Mouse (Mus musculus) brown adipose tissue, adult 24 weeks (tissue): ENCODE results near the gene Cadm1. TPM values are rescaled to one million over a fixed set of nuclear protein-coding genes. Genes with fewer than 3 reads are reported as not detected.

Source experiments
- H3K27ac ChIP-seq: fragments of 200-500 bp; replicated peaks from 2 replicates; pipeline ENCODE4 v1.5.1; 2012; ENCODE audit warnings: low read depth, mild to moderate bottlenecking, low read length
- H3K4me1 ChIP-seq: fragments of 200-500 bp; 2 replicates; pipeline ENCODE4 v1.6.1; 2012; ENCODE audit warnings: low read length, mixed read lengths; ENCODE audit not compliant: control insufficient read depth, insufficient read depth, insufficient read length
- H3K4me3 ChIP-seq: fragments of 200-500 bp; 2 replicates; pipeline ENCODE4 v1.5.1; 2012; ENCODE audit warnings: low read depth, mild to moderate bottlenecking, low read length, moderate library complexity; ENCODE audit not compliant: insufficient read depth
- polyA plus RNA-seq: library from polyadenylated mRNA; stranded (reverse); fragments of >200 nt; gene quantifications from 2 replicates; pipeline ENCODE4 v1.2.4, GENCODE M21; 2012; ENCODE audit not compliant: missing spikeins, insufficient read depth, insufficient read length

Cadm1 gene
- polyA plus RNA-seq, 1 experiment = 2.1 TPM

DNA sequence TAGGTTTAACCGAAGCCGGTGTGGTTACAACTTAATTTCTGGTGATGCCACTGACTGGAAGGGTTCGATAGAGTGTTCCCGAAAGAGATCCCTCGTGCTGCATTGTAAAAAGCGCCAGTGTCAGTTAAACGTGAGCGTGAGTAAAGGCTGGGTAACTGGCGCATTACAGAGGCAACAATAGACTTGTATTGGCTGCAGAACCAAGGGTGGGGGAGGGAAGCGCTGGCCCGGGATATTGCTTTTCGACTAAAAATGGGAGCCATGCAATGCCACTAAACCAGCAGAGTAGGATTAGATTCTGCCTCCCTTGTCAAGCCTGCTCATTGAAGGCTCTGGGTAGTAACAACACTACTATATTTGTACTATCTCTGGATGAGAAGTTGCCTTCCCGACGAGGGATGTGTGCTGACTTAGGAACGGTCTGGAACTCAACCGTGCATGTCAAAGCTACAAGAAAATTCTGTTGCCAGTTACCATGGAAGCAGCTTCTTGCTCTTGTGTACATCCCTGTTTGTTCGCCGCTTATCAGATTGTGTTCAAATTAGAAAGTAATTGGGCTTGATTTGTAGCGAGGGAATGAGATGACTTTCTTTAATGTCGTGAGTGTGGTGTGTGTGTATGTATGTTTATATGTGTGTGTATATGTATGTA is 2.4 kb downstream of the Cadm1 start:
- Histone ChIP-seq H3K27ac (no peak overlapping the region), H3K4me3 (no peak overlapping the region; the same call in 1 of the 2 replicates), H3K4me1 (no peaks in the 10 kb centered on the region; the same call in 1 of the 2 replicates)

DNA sequence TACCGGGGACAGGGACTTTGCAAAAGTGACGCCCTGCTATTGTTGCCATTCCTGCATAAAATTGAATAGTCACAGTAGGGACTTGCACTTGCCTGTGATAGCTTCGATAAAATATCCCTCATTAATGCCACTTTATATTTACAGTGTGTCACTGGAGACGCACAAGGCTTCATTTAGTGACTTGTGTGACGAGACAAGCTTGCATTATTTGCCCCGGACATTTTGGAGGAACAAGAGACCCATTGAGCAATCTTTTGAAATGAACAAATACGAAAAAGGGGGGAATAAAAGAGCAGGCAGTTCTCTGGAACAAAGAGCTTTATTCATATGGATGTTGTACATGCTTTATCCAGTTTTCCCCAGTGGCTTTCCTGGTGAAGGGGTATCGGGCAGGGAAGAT is 3.5 kb downstream of the Cadm1 start:
- H3K4me1 ChIP-seq = no peaks in the 10 kb centered on the region; the same call in 1 of the 2 replicates
- no peak overlapping the region for H3K27ac ChIP-seq
- no peak overlapping the region for H3K4me3 ChIP-seq

DNA sequence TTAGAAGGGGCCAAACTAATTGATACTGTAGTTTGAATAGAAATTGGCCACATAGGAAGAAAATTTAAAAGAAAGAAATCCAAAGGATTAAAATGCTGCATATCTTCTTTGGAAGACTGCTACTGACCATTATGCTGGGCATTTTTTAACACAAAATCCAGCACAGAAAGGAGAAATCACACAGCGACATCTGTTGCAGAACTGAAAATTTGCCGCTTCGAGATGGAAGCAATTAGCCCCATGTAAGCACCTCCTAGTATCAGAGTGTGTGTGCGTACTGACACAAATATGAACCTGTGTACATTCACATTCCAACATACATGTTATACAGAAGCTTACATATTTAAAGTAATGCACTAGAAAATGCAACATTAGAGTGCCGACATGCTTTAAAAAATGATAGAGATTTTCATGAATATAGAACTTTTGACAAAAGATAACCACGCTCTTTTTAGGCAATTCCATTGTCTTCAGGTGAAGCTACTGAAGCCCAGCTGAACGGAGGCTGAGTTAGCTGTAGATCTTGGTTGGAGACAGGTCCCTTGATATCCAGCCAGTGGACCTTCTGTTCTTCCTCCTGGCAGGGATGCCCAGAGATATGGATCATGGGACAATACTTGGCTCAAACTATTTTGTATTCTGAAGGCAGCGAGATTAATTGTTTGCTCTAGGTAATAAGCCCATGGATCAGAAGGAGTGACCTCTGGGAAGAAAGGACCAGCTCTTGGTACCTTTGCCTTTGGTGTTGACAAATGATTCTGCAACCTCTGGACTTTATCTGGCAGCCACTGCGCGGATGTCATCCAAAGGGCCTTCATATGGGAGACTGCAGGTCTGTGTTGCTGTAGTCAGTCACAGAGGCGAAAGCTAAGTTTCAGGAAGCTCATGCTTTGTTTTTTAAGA is 4.9 kb downstream of the Cadm1 start:
- no peak overlapping the region for H3K27ac ChIP-seq
- no peaks in the 10 kb centered on the region; the same call in 1 of the 2 replicates for H3K4me1 ChIP-seq
- H3K4me3 ChIP-seq = no peak overlapping the region

DNA sequence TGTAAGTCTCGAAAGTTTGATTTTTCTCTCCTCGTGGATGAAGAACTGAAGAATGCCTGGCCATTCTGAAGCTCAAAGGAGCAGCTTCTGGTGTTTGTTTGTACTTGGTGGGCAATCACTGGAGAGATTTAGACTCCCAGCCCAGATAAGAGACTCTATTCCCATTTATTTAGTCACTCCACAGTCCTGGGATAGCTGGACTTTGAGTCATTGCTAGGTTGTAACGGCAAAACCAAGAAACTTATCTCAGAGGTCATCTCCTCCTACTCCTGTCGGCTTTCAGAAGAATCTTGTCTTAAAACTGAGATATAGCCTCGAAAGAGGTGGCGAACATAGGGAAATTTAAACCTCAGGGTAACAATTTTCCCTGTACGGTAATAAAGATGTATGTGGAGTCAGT is 15.3 kb downstream of the Cadm1 start:
- Histone ChIP-seq H3K4me1 (no peaks in the 10 kb centered on the region), H3K4me3 (no peak overlapping the region), H3K27ac (no peak overlapping the region)

DNA sequence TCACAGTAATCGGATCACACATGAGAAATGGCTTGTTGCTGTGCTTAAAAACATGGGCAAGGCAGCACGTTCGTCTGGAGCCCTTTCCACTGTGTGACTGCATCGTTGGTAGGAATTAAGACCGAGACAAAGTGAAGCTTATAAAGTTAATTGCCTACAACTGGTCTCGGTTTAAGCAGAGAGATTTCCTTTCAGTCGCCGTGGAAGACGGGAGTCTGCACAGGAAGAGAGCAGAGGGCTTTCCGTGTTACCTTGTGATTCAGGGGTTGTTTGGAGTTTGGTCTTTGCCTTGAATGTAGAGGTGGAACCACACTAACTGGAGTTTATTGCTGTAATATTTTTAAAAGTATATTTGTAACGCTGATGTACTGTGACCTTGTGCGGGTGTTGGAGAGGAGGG is 15.7 kb downstream of the Cadm1 start:
- H3K4me3 ChIP-seq = no peak overlapping the region
- no peak overlapping the region for H3K27ac ChIP-seq
- H3K4me1 ChIP-seq = no peaks in the 10 kb centered on the region

DNA sequence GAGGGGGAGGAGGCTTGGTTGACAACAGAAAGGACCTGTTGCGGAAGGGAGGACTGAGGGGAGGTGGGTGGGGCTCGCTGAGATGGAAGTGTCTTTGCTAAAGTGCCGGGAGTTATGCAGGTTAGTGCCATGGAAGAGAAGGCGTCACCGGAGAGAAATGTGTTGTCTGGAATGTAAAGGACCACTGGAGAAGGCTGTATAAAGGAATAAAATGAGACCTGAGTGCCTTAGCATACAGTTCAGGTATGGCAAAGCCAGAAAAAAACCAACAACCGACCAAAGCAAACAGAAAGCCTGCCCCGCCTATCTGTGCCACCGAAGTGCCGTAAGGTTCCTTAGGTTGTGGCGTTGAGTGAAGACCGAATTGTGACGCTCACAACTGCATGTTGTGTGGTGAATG is 18.4 kb downstream of the Cadm1 start:
- Histone ChIP-seq H3K27ac (no peak overlapping the region), H3K4me1 (no peaks in the 10 kb centered on the region), H3K4me3 (no peak overlapping the region)

DNA sequence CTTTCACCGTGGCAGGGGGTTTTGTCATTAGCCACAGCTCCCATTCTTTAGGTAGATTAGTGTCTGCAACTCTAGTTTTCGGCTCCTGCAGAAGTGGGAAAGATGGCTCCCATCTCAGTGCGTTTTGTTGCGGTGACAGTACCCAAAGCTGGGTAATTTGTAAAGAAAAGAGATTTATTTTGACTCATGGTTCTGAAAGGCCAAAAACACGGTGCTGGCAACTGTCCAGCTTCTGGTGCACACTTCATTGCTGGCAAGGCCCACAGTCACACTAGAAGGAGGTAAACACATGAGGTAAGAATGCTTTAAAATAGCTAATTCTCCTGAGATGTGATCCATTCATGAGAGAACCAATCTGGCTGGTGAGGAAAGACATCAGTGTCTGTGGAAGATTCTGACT is 18.9 kb downstream of the Cadm1 start:
- Histone ChIP-seq H3K27ac (no peak overlapping the region), H3K4me3 (no peak overlapping the region), H3K4me1 (no peaks in the 10 kb centered on the region)

DNA sequence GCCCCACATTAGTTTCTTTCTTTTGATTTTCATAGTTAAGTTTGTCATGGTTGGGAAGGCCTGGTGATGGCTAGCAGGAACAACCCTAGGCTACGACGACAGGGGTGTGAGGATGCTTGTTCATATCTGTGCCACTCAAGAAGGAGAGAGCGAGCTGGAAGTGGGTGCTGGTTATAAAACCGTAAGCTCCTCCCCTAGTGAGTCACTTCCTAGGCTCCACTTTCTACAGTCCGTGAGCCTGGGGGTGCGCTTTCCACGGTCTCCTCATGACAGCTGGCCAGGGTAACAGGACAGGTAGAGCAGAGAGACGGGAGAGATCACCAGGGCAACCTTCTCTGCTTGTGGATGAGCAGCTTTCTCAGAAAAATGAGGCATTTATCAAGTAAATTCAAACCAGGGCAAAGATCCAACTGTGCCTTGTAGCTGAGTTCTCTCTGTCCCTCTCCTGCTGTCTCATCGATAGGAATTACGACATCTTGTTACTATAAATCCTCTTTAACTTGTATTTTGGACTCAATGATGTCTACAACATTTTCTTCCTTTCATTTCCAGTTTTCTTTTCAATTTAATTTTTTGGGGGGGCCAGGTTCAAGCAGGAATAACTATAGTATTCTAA is 23.1 kb downstream of the Cadm1 start:
- Histone ChIP-seq H3K4me3 (no peak overlapping the region), H3K27ac (no peak overlapping the region), H3K4me1 (no peaks in the 10 kb centered on the region)

DNA sequence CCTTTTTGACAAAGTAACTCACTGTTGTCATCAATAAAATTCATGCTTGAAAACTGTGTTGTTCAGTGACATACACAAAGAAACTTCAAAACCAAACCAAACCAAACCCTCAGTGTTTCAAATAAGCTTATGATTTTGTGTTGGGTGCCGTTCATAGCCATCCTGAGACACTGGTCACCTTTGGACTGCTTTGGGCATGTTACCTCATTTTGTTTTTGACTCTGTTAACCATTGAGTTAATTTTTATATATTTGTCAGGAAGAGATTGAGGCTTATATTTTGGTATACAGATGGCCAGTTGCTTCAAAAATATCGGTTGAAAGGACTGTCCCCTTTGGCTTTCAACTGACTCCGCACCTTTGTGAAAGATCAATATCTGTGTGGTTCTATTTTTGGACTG is 30.8 kb downstream of the Cadm1 start:
- Histone ChIP-seq H3K27ac (no peak overlapping the region), H3K4me3 (no peak overlapping the region), H3K4me1 (no peaks in the 10 kb centered on the region)

DNA sequence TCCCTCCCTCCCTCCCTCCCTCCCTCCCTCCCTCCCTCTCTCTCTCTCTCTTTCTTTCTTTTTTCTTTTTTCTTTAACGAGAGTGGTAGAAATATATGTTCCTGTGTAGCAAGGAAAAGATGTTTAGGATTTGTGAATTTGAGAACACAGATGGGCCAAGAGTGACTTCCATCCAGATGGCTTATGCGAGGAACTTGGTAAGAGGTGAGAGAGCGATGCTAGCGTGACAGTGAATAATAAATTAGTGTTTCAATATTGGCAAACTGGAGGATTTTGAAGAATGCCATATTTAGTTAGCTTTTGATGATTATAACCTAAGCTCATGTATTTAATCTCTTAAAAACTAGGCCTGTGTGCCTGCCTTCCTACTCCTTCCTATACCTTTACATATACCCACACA is 31.6 kb downstream of the Cadm1 start:
- H3K4me3 ChIP-seq = no peak overlapping the region
- H3K4me1 ChIP-seq = no peaks in the 10 kb centered on the region
- no peak overlapping the region for H3K27ac ChIP-seq

DNA sequence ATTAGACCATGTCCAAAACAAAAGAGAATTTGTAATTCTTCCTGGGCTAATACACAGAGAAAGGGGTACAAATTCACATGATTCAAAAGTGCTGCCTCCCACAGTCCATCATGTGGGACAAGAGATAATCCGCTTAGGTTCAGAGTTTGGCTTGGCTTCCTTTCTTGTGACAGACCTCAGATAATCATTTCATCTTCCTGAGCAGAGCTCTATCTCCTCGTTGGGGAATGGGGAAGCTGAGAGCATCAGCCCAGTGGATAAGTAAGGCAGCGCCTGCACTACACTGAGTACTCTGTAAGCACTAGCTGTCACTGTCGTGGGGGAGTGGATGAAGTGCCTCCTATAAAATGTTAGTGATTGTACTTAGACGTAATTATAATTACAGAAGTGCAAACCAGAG is 35.1 kb downstream of the Cadm1 start:
- Histone ChIP-seq H3K4me3 (no peak overlapping the region), H3K27ac (no peak overlapping the region), H3K4me1 (no peaks in the 10 kb centered on the region)

DNA sequence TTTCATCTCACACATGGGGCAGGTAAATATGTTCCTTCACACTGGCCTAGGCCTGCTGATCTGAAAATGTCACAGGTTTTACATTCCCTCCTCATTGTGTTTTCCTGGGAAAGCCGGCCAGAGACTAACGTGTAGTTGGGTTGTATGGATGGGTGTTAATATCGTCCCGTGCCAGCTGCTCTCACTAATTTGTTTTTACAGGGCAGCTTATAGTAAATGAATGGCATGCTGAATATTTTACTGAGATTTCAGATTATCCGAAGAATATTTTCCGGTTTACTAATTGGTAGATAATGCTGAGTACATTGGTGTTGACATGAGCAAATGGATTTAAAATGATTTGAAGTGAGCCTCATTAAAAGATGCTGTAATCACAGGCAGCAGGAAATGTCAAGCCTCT is 37.9 kb downstream of the Cadm1 start:
- no peak overlapping the region for H3K27ac ChIP-seq
- no peak overlapping the region for H3K4me3 ChIP-seq
- H3K4me1 ChIP-seq = no peaks in the 10 kb centered on the region

DNA sequence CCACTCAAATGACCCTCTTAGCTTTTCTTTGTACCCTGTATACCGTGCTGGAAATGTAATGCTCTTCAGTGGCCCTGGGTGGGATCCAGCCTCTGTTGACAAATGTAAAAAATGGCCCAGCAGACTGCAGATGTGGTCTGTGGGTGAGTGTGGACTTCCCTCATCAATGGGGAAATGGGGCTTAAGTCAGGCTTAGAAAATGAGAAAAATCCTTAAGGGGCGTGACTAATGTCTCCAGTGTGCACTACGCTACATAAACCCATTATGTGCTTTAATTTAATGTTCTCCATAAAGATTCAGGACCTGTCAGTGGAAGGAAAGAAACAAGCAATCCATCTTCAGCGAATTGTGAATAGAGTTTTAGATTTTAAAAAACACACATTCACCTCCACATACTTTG is 40.2 kb downstream of the Cadm1 start:
- Histone ChIP-seq H3K4me1 (no peaks in the 10 kb centered on the region), H3K27ac (no peak overlapping the region), H3K4me3 (no peak overlapping the region)

DNA sequence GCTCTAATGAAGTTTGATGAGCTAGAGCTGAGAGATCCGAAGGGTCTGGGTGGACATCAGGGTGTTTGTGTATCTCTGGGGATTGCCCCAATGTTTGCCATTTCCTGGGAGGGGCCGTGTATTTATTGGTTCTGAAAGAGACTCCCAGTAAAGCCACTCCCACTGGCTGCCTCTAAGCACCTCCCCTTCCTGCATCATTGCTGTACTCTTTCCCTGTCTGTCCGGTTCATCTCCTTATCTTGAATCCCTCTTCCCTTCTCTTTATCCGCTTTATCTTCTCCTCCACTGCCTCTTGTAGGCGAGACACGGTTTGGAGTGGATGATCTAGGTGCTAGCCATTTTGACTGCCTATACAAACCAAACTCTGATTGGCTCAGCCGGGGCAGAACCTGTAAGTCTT is 41.5 kb downstream of the Cadm1 start:
- H3K4me1 ChIP-seq = no peaks in the 10 kb centered on the region
- H3K27ac ChIP-seq = no peak overlapping the region
- no peak overlapping the region for H3K4me3 ChIP-seq

DNA sequence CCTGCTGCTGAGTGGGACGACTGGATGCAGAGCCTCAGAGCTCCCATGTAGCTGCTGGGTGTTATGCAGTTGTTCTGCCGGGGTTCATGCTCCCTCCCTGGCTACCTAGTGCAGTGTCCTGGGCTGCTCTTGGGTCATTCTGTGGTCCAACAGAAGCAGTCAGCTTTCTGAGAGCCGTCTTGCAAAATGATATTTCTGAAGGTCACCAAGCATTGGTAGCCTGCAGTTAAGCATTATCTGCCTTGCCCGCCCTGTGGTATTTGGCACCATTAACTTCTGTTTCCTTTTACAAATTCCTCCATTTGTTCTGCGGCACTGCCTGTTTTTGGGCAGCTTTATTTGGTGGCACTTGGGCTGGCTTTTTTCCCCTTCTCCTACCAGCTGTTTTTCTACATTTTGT is 42.2 kb downstream of the Cadm1 start:
- H3K4me1 ChIP-seq = no peaks in the 10 kb centered on the region
- H3K4me3 ChIP-seq = no peak overlapping the region
- no peak overlapping the region for H3K27ac ChIP-seq
